Mouse (Mus musculus) layer of hippocampus, postnatal 36 days (tissue): Measurements from ENCODE around the gene Cul9. TPM values are rescaled to one million over a fixed set of nuclear protein-coding genes. Genes with fewer than 3 reads are reported as not detected.

Experiments used
- DNase-seq, 2 experiments: peaks; one replicate each; pipeline ENCODE4 v3.0.0; 2022
- total RNA-seq, 2 experiments: library from RNA; stranded (reverse); gene quantifications; 2 replicates each; pipeline ENCODE4 v1.2.3; 2021

Cul9 gene
- total RNA-seq, 2 experiments from 2014 or later, result 56.0 to 59.4 TPM

DNA sequence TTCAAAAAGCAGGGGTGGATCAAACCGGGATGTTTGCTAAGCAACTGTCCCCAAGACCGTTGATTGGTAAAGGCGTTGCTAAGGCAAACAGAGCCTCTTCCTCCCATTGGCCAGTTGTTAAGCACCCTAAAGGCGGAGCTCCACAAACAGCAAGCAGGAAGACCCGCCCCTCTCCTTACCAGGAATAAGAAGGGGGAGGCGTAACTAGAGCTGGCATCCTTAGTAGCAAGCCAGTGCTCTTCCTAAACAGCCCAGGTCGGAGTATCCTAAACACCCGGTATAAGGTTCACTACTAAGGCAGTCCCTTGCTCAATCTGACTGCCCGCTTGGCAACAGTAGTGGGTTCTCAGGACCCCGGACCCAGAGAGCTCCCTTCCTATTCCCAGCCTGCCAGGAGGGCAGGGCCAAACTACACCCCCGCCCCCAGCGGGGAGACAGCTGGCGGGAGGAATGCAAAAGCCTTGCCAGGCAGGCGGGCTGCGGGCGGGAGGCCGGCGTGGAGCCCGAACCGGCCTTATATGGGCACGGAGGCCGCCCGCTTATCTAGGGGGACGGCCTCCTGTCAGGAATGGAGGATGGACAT, 6.7 kb upstream of the Cul9 start:
- peak; percentile 93 to 94 for DNase-seq

DNA sequence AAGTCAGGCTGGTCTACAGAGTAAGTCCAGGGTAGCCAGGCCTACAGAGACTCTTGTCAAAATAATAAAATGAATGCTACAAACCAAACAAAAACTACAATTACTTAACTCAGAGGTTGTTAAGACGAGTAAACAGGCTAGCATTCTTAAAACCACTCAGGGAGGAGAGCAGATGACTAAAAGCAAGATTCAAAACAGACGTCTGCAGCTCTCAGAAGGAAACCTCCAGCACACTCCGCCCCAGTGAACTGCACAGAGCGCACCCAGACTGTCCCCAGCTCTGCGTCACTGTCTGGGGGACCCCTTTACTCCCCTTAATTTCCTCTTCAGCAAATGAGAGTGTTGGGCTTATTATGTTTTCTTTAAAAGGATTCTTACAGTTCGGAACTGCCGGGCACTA, 6.0 kb upstream of the Cul9 start:
- DNase-seq, result no peak

DNA sequence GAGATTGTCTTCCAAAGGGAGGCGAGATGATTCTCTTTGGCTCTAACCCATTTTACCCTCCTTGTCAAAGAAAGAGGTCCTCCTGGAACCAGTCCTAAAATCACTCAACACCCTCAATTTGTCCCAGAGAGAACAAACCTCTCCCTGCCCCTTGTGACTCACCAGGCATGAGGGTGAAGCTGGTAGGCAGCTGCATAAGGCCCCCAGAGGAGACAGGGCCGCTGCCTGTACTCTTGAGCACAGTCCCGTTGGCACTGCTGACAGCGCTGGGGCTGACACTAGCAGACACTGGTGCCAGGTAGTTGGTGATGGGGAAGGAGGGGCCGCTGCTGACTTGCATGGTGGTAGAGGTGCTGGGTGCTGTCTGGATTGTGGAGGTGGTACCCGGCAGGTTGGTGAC, 5.2 kb upstream of the Cul9 start:
- DNase-seq, result no peak

DNA sequence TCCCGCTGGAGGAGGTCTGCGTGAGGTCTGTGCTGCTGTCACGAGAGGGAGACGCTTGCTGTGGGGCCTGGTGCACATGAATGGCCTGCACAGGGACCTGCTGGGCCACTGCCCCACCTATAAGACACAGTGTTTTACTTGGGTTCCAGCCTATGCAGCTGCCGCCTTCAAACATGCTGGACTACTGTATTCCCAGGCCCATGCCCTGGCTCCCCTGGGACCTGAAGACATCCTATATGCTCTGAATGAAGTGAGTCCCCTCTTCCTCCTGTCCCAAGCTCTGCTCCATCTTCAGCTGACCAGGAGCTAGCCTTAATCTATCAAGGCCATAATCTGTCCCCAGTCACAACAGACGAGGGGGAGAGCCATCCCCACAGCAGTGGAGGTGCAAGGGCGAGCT, 4.7 kb upstream of the Cul9 start:
- no peak for DNase-seq

DNA sequence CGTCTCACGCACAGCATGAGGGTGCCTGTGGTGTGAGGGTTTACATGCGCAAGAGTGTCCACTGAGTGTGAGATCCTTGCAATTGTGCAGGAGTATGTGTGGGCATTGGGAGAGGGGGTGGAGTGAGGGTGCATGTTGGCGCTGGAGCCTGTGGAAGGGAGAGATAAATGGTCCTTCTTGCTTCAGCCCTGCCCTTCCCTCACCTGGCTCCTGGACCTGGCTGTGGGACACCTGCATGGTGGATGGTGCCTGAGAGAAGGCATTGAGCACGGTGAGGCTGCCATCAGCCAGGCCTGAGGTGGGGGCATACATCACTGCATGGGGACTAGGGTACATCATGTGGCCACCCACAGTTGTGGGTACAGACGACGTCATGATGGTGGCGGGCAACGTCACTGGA, 3.5 kb upstream of the Cul9 start:
- no peak for DNase-seq

DNA sequence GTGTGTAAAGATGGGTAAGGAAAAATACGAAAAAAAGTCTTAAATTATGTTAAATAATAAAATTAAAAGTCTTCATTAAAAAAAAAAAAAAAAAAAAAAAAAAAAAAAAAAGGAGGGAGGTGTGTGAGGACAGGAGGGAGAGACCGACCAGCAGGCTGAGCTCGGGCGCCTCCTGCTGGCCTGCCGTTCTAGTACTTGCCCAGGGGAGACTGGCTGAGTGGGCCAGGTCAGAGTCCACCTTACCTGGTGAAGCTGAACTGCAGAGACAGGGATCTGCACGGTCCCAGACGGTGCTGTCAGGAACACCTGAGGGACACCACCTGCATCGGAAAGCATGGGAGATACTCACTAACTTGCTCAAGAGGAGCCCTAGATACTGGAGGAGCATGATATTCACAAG, 3.0 kb upstream of the Cul9 start:
- DNase-seq, result no peak

DNA sequence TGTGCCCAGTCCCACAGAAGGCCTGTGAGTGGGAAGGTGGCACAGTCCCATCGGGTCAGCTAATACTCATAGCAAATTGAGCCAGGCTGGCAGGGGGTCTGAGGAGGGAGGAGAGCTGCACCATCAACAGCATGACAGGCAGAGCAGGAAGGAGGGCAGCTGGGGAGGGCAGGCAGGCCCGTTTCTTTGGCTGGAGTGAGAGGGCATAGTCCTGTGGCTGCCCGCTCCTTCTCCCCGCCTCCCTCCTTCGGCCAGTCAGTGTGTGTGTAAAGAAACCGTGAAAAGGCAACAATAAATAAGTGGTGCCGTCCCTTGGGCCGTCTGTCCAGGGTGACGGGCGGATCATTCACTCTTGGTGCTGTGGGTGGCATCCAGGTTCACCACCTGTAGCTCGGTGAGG, 2.6 kb upstream of the Cul9 start:
- no peak for DNase-seq

DNA sequence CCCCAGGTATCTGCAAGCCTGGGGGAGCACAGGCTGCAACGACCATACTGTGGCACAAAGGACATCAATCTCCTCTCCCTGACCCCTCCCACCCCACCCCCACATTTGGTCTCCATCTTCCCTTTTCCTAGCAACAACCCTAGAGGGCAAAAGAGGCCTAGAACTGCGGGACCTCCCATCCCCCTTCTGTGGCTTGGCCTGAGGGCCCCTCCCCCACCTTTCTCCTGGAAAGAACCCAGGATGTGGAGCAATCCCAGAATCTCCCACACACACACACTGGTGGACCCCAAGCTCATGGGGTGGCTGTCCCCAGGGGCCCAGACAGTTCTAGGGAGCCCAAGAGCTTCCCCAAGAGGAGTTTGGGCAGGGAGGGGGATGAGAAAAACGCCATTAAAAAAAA, 1.7 kb upstream of the Cul9 start:
- DNase-seq, result no peak

DNA sequence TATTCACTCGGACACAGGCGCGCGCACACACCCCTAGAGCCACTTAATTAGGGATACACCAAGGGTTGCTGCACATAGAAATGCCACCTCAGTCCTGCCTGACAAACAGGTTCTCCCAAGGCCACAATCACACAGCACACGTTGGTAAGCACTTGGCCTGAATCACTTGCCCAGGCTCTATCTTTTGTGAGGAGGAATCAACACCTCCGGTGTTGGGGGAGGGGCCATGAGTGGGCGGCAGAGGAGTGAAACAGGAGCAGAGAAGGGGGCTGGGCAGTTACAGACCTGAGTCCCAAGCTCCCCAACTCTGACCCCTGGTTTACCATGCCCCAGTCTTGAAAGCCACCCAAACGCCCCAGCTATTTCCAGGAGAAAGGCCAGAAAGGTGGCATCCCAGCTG, 807 bp upstream of the Cul9 start:
- no peak for DNase-seq

DNA sequence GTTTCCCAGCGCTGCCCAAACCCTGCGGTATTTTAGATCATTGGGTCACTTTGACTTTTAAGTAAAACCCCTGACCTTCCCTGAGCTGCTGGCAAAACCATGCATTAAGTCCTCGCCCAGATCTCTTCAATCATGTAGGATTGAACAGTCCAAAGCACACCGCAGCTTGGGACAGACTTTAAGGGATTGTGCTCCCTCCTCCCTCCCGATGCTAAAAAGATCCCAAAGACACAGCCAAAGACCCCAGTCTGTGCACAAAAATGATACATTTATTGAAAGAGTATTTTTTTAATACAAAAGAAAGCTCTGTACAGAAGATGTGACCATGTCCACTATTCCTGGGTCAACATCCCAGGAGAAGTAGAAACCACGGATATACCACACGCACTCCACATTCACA, 403 bp upstream of the Cul9 start:
- DNase-seq, result no peak

DNA sequence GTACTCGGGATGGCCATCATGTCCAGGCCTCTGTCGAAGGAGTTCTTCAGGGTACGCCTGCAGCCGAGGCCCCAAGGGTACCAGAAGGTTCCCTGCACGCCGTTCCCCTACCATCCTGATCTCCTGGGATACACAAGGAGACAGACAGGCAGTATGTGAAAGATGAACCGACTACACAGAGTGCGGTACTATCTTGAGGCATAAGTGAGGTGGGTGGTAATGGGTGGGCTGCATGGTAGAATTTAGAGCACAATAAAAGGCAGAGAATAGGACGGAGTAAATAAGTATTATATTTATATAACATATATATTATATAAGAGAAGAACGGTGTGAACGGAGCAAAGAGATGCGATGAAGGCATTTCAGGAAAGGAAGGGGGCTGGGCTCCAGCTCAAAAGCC, 2.5 kb downstream of the Cul9 start:
- no peak for DNase-seq

DNA sequence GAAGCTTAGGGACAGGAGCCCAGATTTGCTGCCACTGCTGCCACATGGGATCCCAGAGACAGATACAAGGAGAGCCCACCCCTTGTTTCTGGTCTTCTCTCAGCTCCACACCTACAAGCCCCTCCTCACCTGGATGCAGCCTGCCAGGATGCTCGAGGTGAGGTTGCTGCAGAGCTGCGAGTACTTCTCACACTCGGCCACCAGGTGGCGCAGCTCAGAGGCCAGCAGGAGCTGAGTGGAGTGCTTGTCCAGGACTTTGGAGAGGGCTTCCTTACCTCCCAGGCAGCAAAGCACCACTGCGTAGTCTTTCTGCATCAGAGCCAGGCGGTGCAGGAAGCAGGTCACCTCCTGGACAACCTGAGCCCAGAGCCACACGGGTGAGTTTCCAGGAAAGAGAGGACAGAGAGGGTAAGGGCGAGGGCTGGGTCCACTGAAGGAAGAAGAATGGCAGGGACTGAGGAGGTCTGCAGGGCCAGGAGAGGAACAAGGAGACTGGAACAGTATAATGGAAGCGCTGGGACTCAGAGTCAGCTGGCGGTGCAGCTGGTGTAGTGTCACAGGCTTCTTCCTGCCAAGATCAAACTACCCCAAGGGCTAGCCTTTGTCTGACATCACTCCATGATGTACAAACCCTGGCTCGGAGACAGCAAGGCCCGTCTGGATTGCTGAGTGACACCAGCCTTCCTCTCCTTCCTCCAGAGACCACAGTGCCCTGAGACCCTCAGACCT, 20.4 kb downstream of the Cul9 start:
- DNase-seq, result peak; percentile 51 to 58

DNA sequence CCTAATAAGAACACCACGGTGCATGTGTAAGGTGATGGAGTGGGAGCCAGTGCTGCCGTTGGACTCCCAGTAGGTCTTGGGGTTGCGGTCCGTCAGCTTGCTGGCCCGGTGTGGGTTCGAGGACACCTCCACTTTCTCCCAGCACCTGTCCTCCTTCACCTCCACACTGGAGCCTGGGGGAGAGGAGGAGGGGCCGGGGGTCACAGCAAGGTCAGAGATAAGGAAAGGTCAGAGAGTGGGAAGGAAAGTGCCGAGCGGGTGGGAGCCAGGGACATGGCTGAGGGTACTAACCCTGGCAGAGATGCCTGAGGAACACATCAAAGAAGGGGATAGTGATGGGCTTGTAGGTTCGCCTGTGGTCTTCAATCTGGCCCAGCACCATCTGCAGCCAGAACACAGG, 21.1 kb downstream of the Cul9 start:
- DNase-seq, result no peak

DNA sequence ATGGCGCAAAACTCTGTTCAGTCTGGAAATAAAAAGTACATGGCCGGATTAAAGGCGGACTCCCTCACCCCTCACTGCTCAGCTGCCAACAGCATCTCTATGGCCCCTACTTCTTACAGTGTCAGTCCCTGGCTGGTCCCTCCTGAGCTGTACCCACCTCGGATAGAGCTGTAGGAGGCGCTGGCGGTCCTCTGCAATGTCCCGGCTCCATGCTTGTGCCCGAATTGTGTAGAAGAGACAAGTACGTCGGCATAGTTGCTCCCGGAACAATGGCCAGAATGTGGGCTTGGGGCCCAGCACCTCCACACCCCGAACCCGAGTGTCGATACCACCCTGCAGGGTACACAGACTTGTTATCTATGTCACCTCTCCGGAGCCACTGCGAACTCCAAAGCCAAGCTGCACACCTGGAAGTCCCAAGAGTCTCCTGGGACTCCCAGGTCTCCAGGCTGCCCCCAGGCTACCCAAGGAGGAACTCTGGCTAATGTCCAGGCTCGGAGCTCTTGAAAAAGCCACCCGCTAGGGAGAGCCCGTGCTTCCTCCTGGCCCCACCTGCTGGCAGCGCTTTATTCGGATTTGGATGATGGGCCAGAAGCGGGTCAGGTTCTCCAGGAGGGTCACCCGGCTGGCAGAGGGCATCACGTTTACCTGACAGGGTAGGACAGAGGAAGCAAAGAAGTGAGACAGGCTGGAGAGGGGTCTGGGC, 24.1 kb downstream of the Cul9 start:
- no peak for DNase-seq

DNA sequence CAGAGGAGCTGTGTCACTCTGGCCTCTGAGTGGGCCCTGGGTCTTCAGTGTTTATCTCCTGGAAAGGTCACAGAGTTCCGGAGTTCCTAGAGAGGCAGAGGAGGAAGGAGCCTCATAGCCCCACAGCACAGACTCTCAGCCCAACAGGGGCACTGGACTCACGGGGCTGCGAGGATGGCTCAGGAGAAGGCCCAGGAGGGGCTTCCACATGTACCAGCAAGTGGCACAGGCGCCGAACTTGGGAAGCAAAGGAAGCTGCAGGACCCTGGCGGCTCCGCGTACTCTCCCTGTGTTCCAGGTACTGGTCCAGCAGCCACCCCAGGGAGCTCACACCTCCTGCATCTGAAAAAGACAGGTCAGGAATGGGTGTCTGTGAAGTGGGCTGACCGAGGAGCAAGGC, 25.0 kb downstream of the Cul9 start:
- DNase-seq, result no peak

DNA sequence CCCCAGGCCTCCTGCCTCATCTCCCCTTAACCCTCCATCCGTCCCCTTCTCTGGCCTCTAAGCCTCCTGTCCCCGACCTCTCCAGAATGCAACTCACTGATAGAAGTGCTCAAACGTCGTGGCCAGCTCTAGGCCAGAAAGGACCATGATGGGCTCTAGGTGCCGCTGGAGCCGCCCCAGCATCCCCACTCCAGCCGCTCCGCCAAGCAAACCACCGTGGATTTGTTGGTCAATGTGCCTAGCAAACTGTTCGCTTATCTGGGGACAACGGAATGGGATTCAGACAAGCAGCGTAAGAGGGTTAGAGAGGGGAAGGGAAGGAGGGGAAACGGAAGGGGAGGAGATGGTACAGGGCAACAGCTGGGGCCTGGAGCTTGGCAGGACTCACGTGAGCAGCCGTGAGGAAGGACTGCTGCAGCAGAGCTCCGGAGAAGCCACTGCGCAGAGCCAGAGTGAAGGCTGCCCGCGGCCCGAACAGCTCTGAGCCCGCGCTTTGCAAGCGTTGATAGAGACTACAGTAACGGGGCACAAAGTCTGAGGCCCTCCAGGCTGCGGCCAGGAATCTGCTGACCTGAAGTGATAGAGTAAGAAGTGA, 25.7 kb downstream of the Cul9 start:
- DNase-seq, result no peak

DNA sequence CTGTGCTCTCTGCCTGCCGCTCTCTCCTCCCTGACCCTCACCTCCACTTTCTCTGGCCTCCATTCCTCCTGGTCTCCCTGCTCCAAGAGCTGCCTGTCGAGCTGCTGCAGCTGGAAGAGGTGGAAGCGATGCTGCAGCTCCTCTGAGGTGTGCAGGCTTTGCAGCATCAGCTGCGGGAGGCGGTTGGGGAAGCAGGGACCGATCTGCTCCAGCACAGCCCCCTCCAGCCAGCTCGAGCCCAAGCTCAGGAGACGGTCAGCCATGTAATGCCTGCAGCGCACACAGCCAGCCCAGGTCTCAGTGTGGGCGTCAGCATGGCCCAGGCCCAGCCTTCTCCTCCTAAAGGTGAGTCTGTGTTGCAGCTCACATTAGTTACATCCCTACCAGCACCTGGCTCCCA, 26.2 kb downstream of the Cul9 start:
- DNase-seq, result no peak

DNA sequence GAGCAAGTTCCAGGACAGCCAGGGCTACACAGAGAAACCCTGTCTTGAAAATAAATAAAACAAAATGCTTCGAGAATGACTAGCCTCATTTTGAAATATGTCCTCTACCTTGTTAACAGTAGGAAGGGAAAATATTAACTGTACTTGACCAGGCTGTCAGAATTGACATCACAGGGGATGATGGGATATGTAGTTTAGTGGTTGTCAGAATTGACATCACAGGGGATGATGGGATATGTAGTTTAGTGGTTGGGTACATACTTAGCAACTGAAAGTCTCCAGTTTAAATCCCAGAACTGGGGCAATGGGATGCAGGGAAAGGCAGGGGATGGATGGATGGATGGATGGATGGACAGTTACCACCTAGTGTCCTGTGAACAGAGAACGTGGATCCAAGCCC, 32.9 kb downstream of the Cul9 start:
- no peak for DNase-seq

DNA sequence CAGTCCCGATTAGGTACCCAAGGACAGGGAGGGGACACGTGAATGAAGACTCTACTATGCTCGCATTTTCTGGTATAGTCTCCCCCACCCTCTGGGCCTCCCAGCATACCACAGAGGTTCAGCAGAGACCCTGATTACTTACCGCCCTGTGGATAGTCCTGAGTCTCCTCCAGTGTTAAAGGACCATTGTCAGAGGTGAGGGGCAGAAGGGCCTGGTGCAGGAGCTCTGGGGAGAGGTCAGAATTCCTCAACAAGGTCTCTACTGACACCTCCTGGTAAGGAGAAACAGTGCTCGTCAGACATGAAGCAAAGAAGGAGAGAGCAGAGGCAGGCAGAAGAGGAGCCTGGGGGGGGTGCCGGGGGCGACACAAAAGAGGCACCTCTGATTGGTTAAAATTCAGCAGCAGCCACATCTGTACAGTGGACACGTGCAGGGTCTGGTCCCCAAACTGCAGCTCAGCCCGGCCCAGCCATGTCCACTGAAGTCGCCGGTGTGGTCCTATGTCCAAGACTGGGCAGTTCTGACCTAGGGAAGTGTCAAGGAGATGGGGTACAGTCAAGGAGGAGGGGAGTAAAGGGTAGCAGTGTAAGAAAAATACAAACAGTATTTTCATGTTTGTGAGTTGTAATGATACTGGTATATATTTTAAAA, 35.0 kb downstream of the Cul9 start:
- no peak for DNase-seq

DNA sequence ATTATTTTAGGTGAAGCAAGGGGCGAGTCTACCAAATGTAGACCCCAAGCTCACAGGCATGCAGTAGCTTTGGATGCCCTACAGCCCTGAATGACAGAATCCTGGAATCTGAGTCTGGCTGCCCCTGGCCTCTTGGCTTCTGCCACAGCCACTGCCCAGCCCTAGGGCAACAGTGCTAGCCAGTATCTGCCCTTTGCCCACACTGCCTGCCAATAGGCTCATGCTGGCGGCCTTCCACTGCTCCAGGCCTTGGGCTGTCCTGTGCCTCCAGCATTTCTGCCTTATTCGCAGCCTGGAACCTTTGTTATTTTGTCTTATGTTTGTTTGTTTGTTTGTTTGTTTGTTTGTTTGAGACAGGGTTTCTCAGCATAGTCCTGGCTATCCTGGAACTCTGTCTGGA, 40.6 kb downstream of the Cul9 start:
- no peak for DNase-seq

DNA sequence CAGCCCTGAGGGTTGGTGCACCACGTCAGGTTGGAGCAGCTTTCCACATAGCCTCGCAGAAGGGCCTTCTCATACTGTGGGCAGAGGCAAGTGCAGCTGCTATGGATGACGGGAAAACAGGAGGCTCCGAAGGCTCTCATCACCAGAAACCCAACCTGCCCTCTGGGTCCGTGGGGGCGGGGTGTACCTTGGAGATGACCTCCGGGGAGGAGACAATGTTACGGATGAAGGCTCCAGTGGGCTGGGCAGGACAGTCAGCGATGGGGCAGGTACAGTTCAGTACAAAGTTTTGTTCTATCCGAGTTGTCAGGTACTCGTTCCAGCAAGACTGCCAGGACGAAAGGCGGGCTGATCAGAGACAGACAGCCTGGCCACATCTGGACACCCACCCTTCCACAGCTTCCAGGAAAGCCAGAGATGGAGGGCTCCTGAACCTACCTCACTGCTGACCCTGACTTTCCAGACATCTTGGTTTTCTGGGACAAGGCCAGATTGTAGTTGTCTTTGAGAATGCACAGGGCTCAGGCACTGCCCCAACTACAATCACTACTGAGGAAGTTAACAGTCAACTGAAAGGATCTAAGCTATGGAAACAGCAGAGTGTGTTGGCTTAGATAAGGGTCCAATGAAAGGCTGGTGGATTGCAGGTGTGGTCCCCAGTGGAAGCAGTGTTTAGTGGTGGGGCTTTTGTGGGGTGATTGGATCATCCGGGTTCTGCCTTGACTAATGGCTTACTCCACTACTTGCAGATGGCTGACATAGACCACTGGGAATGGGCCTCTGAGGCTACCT, 42.1 kb downstream of the Cul9 start:
- DNase-seq, result no peak

DNA sequence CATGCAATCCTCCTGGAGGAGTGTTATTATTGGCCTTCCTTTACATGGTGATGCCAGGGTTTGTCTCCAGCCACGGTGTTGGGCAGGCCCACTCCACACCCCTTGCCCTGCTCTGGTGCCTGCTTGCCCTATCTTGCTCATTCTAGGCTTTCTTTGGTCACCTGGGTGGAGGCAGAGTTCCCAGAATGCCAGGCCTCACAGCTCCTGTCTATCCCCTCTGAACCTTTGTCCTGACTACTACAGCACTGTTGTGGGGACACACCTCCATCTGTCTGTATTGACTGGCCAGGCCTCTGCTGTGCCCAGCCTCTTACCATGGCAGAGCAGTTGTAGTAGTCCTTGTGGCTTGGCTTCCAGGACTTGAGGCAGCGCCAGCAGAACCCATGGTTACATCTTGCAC, 43.4 kb downstream of the Cul9 start:
- no peak for DNase-seq
